Mouse (Mus musculus): Measurements from ENCODE around the gene Arl4c. TPM values are rescaled to one million over a fixed set of nuclear protein-coding genes. Genes with fewer than 3 reads are reported as not detected.
"Not testable (repeated sequence)": the region's sequence is repeated elsewhere in the genome, so short reads cannot be mapped to it uniquely, and the experiment has no call there.

Arl4c gene
- polyA plus RNA-seq, 1 experiment from 2014 or later, result 5.7 TPM

GRCm38 (mm10) chr1:88642735-88643134 is 59.3 kb downstream of the Arl4c start:
- WGBS, result 84% methylated on average over 4 of the region's 4 CpGs
- H3K36me3 ChIP-seq (ENCODE audit: control insufficient read depth, insufficient read depth, low read length), result no peaks in the 10 kb centered on the region
- H3K9me3 ChIP-seq (ENCODE audit: control insufficient read depth, low read length), result no peaks in the 10 kb centered on the region
- no peak overlapping the region for H3K4me3 ChIP-seq (ENCODE audit: low read depth, low read length)
- TF ChIP-seq CTCF (IDR thresholded peaks at IDR 0.05; ENCODE audit: low read depth) (no peak), EP300 (optimal IDR thresholded peaks at IDR 0.05) (no peak)
- DNase-seq (ENCODE audit: low spot score), result no peak
- H3K4me2 ChIP-seq (replicated peaks; ENCODE audit: low read depth), result no peak overlapping the region
- H3K27ac ChIP-seq (replicated peaks), result no peak overlapping the region
- H3K27me3 ChIP-seq (ENCODE audit: control insufficient read depth, insufficient read depth, low read length), result no peaks in the 10 kb centered on the region
- no peak overlapping the region for H3K9ac ChIP-seq (ENCODE audit: low read length)
- no peak for ATAC-seq (ENCODE audit: low FRiP score, low TSS enrichment)
- H3K4me1 ChIP-seq (replicated peaks; ENCODE audit: control insufficient read depth, insufficient read depth), result no peaks in the 10 kb centered on the region

DNA sequence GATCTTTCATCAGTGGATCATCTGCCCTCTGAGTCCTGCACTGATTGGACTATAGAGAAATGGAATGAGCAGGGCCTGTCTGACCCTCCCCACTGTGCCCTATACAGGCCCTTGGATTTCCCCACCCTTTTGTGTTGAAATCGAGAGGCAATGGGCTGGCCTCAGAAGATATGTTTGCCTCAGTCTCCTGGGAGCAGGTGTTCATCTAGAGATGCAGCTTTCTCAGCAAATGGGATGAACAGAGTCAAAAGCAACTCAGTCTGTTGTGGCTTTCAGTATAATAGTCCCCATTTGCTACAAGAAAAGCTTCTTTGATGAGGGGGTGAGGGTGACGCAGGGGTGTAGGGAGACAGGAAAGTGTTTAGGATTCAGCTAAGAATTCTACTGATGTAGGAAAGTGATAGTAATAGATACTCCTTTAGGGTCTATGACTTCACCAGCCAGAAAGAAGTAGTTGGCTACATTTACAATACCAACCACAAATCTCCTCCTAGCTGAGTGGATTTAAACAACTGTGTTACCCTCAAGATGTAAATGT is 60.3 kb downstream of the Arl4c start:
- H3K9ac ChIP-seq (ENCODE audit: low read length), result no peak overlapping the region
- no peaks in the 10 kb centered on the region for H3K36me3 ChIP-seq (ENCODE audit: control insufficient read depth, insufficient read depth, low read length)
- no peaks in the 10 kb centered on the region for H3K4me1 ChIP-seq (replicated peaks; ENCODE audit: control insufficient read depth, insufficient read depth)
- no peak overlapping the region for H3K4me3 ChIP-seq (ENCODE audit: low read depth, low read length)
- DNase-seq (ENCODE audit: low spot score) (no peak), ATAC-seq (ENCODE audit: low FRiP score, low TSS enrichment) (no peak)
- no peaks in the 10 kb centered on the region for H3K9me3 ChIP-seq (ENCODE audit: control insufficient read depth, low read length)
- no peak overlapping the region for H3K27ac ChIP-seq (replicated peaks)
- WGBS, result 70% methylated on average over 2 of the region's 2 CpGs
- H3K4me2 ChIP-seq (replicated peaks; ENCODE audit: low read depth), result no peak overlapping the region
- H3K27me3 ChIP-seq (ENCODE audit: control insufficient read depth, insufficient read depth, low read length), result no peaks in the 10 kb centered on the region
- no peak for TF ChIP-seq EP300 (optimal IDR thresholded peaks at IDR 0.05)
- TF ChIP-seq CTCF (IDR thresholded peaks at IDR 0.05; ENCODE audit: low read depth), result no peak

GRCm38 (mm10) chr1:88641194-88641593 is 60.8 kb downstream of the Arl4c start:
- Histone ChIP-seq H3K4me1 (replicated peaks; ENCODE audit: control insufficient read depth, insufficient read depth) (no peaks in the 10 kb centered on the region), H3K36me3 (ENCODE audit: control insufficient read depth, insufficient read depth, low read length) (no peaks in the 10 kb centered on the region), H3K27ac (replicated peaks) (no peak overlapping the region), H3K9me3 (ENCODE audit: control insufficient read depth, low read length) (no peaks in the 10 kb centered on the region), H3K9ac (ENCODE audit: low read length) (no peak overlapping the region), H3K4me3 (ENCODE audit: low read depth, low read length) (no peak overlapping the region), H3K27me3 (ENCODE audit: control insufficient read depth, insufficient read depth, low read length) (no peaks in the 10 kb centered on the region), H3K4me2 (replicated peaks; ENCODE audit: low read depth) (no peak overlapping the region)
- DNase-seq (ENCODE audit: low spot score) (no peak), ATAC-seq (ENCODE audit: low FRiP score, low TSS enrichment) (no peak)
- 87% methylated on average over 3 of the region's 3 CpGs for WGBS
- TF ChIP-seq EP300 (optimal IDR thresholded peaks at IDR 0.05) (no peak), CTCF (IDR thresholded peaks at IDR 0.05; ENCODE audit: low read depth) (no peak)

DNA sequence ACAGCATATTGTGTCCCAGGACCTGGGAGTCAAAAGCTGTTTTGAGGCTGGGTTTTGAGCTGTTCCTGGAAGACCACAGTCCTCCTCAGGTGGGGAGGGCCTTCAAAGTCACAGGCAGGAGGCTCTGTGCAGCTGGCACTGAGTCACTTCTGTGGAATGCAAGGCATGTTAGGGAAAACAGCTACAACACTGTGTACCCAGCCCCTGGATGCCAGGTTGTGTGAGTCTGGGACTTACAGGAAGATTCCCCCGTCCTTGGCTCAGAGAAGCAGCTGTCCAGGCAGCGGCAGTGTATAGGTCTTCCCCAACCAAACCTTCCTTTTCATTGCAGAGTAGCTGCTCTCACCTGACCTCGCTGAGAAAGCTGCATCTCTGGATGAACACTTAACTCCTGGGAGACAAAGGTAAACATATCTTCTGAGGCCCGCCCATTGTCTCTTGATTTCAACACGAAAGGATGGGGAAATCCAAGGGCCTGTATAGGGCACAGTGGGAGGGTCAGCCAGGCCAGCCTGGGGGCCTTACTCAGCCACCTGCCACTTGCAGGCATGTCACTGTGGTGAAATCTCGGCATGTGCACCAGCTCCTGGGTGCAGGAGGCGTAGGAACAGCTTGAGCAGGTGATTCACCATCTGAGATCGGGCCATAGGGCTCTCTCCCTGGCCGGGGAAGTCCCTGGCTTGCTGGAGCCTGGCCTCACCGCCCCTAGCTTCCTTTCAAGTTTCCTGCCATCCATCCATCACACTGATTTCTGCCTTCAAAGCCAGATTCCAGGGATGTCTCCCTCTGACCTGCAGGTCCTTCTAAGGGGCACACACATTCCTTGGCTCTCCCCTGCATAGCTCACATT is 62.4 kb downstream of the Arl4c start:
- no peaks in the 10 kb centered on the region for H3K4me1 ChIP-seq (replicated peaks; ENCODE audit: control insufficient read depth, insufficient read depth)
- TF ChIP-seq CTCF (IDR thresholded peaks at IDR 0.05; ENCODE audit: low read depth) (no peak), EP300 (optimal IDR thresholded peaks at IDR 0.05) (no peak)
- no peaks in the 10 kb centered on the region for H3K9me3 ChIP-seq (ENCODE audit: control insufficient read depth, low read length)
- 25% methylated on average over 10 of the region's 10 CpGs for WGBS
- no peaks in the 10 kb centered on the region for H3K36me3 ChIP-seq (ENCODE audit: control insufficient read depth, insufficient read depth, low read length)
- H3K27ac ChIP-seq (replicated peaks), result no peak overlapping the region
- H3K4me3 ChIP-seq (ENCODE audit: low read depth, low read length), result no peak overlapping the region
- H3K27me3 ChIP-seq (ENCODE audit: control insufficient read depth, insufficient read depth, low read length), result no peaks in the 10 kb centered on the region
- DNase-seq (ENCODE audit: low spot score) (no peak), ATAC-seq (ENCODE audit: low FRiP score, low TSS enrichment) (peak; percentile 56)
- no peak overlapping the region for H3K4me2 ChIP-seq (replicated peaks; ENCODE audit: low read depth)
- no peak overlapping the region for H3K9ac ChIP-seq (ENCODE audit: low read length)

- no peak overlapping the region for H3K4me3 ChIP-seq (ENCODE audit: low read depth, low read length)
- WGBS, result 60% methylated on average over 4 of the region's 4 CpGs
- ATAC-seq (ENCODE audit: low FRiP score, low TSS enrichment) (peak; percentile 62), DNase-seq (ENCODE audit: low spot score) (peak; percentile 69)
- TF ChIP-seq EP300 (optimal IDR thresholded peaks at IDR 0.05) (no peak), CTCF (IDR thresholded peaks at IDR 0.05; ENCODE audit: low read depth) (no peak)
- H3K36me3 ChIP-seq (ENCODE audit: control insufficient read depth, insufficient read depth, low read length), result no peaks in the 10 kb centered on the region
- H3K27me3 ChIP-seq (ENCODE audit: control insufficient read depth, insufficient read depth, low read length), result no peaks in the 10 kb centered on the region
- no peaks in the 10 kb centered on the region for H3K4me1 ChIP-seq (replicated peaks; ENCODE audit: control insufficient read depth, insufficient read depth)
- no peak overlapping the region for H3K9ac ChIP-seq (ENCODE audit: low read length)
- H3K27ac ChIP-seq (replicated peaks), result no peak overlapping the region
- no peaks in the 10 kb centered on the region for H3K9me3 ChIP-seq (ENCODE audit: control insufficient read depth, low read length)
- no peak overlapping the region for H3K4me2 ChIP-seq (replicated peaks; ENCODE audit: low read depth)
These were observed 63.4 kb downstream of the Arl4c start for GRCm38 (mm10) chr1:88638622-88639021.

- not testable (repeated sequence) for ATAC-seq (ENCODE audit: low FRiP score, low TSS enrichment); DNase-seq (ENCODE audit: low spot score); H3K27ac ChIP-seq (replicated peaks); H3K27me3 ChIP-seq (ENCODE audit: control insufficient read depth, insufficient read depth, low read length); H3K4me2 ChIP-seq (replicated peaks; ENCODE audit: low read depth); H3K4me1 ChIP-seq (replicated peaks; ENCODE audit: control insufficient read depth, insufficient read depth); H3K36me3 ChIP-seq (ENCODE audit: control insufficient read depth, insufficient read depth, low read length); H3K9me3 ChIP-seq (ENCODE audit: control insufficient read depth, low read length); H3K9ac ChIP-seq (ENCODE audit: low read length); H3K4me3 ChIP-seq (ENCODE audit: low read depth, low read length)
- 74% methylated on average over 2 of the region's 2 CpGs for WGBS
These were observed 65.4 kb downstream of the Arl4c start for GRCm38 (mm10) chr1:88636579-88637161.
